In genomic region chr13:51926764-51927163, GRCm38 (mm10) we compare ENCODE assay signal across 25 mouse cellular contexts.
DNase-seq lines count a peak whose midpoint lies in the region; ATAC-seq and TF ChIP-seq lines count a peak whose summit lies in the region.
"Had no signal": no experiment of that assay in that cellular context is flagged by ENCODE, and none has a peak within 500 bp of the region (broad histone marks: within the 10 kb centered on the region; RNA-seq: fewer than 3 reads in every experiment).

No protein-coding gene starts in this region.

- H3K9ac ChIP-seq in forebrain, embryonic 12.5 days: no peak overlapping the region
- no peak overlapping the region for H3K9ac ChIP-seq in forebrain, embryonic 16.5 days (replicated peaks; ENCODE audit: low read depth, low read length)
- no peak overlapping the region for H3K9ac ChIP-seq in midbrain, embryonic 13.5 days (replicated peaks)
- H3K9ac ChIP-seq in CH12.LX (ENCODE audit: insufficient read depth, low read depth): no peak overlapping the region
- H3K9ac ChIP-seq: heart, embryonic 13.5 days; hindbrain, embryonic 15.5 days; limb, embryonic 12.5 days; liver, embryonic 12.5 days; neural tube, embryonic 13.5 days had no signal

- H3K9me3 ChIP-seq in forebrain, embryonic 12.5 days: no peaks in the 10 kb centered on the region
- H3K9me3 ChIP-seq in forebrain, embryonic 16.5 days (ENCODE audit: control insufficient read depth, low read length): no peaks in the 10 kb centered on the region
- no peaks in the 10 kb centered on the region for H3K9me3 ChIP-seq in midbrain, embryonic 10.5 days (replicated peaks)
- no peaks in the 10 kb centered on the region for H3K9me3 ChIP-seq in midbrain, embryonic 13.5 days
- no peaks in the 10 kb centered on the region for H3K9me3 ChIP-seq in CH12.LX (replicated peaks; ENCODE audit: low read length)
- H3K9me3 ChIP-seq: heart, embryonic 13.5 days; hindbrain, embryonic 15.5 days; limb, embryonic 12.5 days; liver, embryonic 12.5 days; neural tube, embryonic 13.5 days had no signal

- ATAC-seq in forebrain, embryonic 12.5 days (ENCODE audit: low FRiP score): no peak
- ATAC-seq in forebrain, embryonic 16.5 days: no peak
- ATAC-seq in midbrain, embryonic 13.5 days: no peak
- ATAC-seq in megakaryocyte, adult 5-6 weeks (ENCODE audit: poor library complexity, severe bottlenecking): no peak
- ATAC-seq: activated CD4-positive, CD25-positive, alpha-beta regulatory T cell, adult 4 months; intestine, embryonic 16.5 days; liver, embryonic 12.5 days had no signal

- no peak overlapping the region for H3K4me3 ChIP-seq in forebrain, embryonic 12.5 days (replicated peaks)
- no peak overlapping the region for H3K4me3 ChIP-seq in forebrain, embryonic 16.5 days (replicated peaks; ENCODE audit: low read length)
- H3K4me3 ChIP-seq in midbrain, embryonic 10.5 days: no peak overlapping the region
- H3K4me3 ChIP-seq in midbrain, embryonic 13.5 days (replicated peaks): no peak overlapping the region
- H3K4me3 ChIP-seq in CH12.LX (replicated peaks in 1 of 3; ENCODE audit: low read depth in 2 of 3, low read length in 2 of 3, poor library complexity in 1 of 3): no peak overlapping the region
- H3K4me3 ChIP-seq: heart, adult 2 months; heart, embryonic 13.5 days; hindbrain, embryonic 15.5 days; limb, embryonic 12.5 days; liver, embryonic 12.5 days; neural tube, embryonic 13.5 days had no signal

- no peak for TF ChIP-seq RAD21 in CH12.LX (IDR thresholded peaks at IDR 0.05; ENCODE audit: low read depth, low read length)

- peaks cover 94% of the 10 kb centered on the region for H3K27me3 ChIP-seq in forebrain, embryonic 12.5 days
- no peaks in the 10 kb centered on the region for H3K27me3 ChIP-seq in forebrain, embryonic 16.5 days (replicated peaks; ENCODE audit: control insufficient read depth, insufficient read depth, low read length)
- peaks cover 99% of the 10 kb centered on the region for H3K27me3 ChIP-seq in midbrain, embryonic 10.5 days (ENCODE audit: low read depth, poor library complexity, severe bottlenecking)
- peaks cover 78% of the 10 kb centered on the region for H3K27me3 ChIP-seq in midbrain, embryonic 13.5 days
- peaks cover 2% of the 10 kb centered on the region for H3K27me3 ChIP-seq in CH12.LX (replicated peaks)
- H3K27me3 ChIP-seq: hindbrain, embryonic 15.5 days; limb, embryonic 12.5 days had no signal

- DNase-seq in midbrain, embryonic 10.5 days (ENCODE audit: low spot score): peak; percentile 58
- no peak for DNase-seq in CH12.LX (ENCODE audit: extremely low read depth)
- DNase-seq in brain, embryonic 14.5 days (ENCODE audit: low read depth): peak; percentile 38
- DNase-seq in urinary bladder, adult 18-20 months (ENCODE audit: low spot score in 2 of 2): no peak
- DNase-seq: adrenal gland, adult 8-10 months; cerebellum, adult 18-20 months; cerebellum, postnatal 14 days; gastrocnemius, postnatal 36 days; heart, adult 2 months; heart, postnatal 14 days; kidney, adult 9 months; kidney, postnatal 14 days; lung, adult 2 months; lung, postnatal 14 days had no signal

- WGBS in forebrain, embryonic 12.5 days: 42% methylated on average over 10 of the region's 10 CpGs
- 50% methylated on average over 10 of the region's 10 CpGs for WGBS in forebrain, embryonic 16.5 days
- WGBS in midbrain, embryonic 10.5 days: 65% methylated on average over 10 of the region's 10 CpGs
- 31% methylated on average over 10 of the region's 10 CpGs for WGBS in midbrain, embryonic 13.5 days

- H3K4me2 ChIP-seq in forebrain, embryonic 12.5 days: no peak overlapping the region
- H3K4me2 ChIP-seq in forebrain, embryonic 16.5 days (ENCODE audit: low read length): no peak overlapping the region
- no peak overlapping the region for H3K4me2 ChIP-seq in midbrain, embryonic 13.5 days (replicated peaks)
- no peak overlapping the region for H3K4me2 ChIP-seq in CH12.LX (ENCODE audit: insufficient read depth, low read depth, poor library complexity, severe bottlenecking)
- H3K4me2 ChIP-seq: heart, embryonic 13.5 days; hindbrain, embryonic 15.5 days; limb, embryonic 12.5 days; liver, embryonic 12.5 days; neural tube, embryonic 13.5 days had no signal

- H3K36me3 ChIP-seq in forebrain, embryonic 12.5 days (replicated peaks): no peaks in the 10 kb centered on the region
- H3K36me3 ChIP-seq in forebrain, embryonic 16.5 days (ENCODE audit: control insufficient read depth, insufficient read depth): no peaks in the 10 kb centered on the region
- no peaks in the 10 kb centered on the region for H3K36me3 ChIP-seq in midbrain, embryonic 10.5 days
- no peaks in the 10 kb centered on the region for H3K36me3 ChIP-seq in midbrain, embryonic 13.5 days
- H3K36me3 ChIP-seq in CH12.LX (replicated peaks in 1 of 2; ENCODE audit: control insufficient read depth in 1 of 2, insufficient read depth in 1 of 2, low read length in 1 of 2): no peaks in the 10 kb centered on the region
- H3K36me3 ChIP-seq: heart, embryonic 13.5 days; hindbrain, embryonic 15.5 days; limb, embryonic 12.5 days; liver, embryonic 12.5 days; neural tube, embryonic 13.5 days had no signal

- no peak for TF ChIP-seq POLR2A in CH12.LX (IDR thresholded peaks at IDR 0.05; ENCODE audit: low read depth, low read length)
- no peak for TF ChIP-seq POLR2A in brain, embryonic 14.5 days (IDR thresholded peaks at IDR 0.05; ENCODE audit: borderline replicate concordance, extremely low read depth, insufficient read depth, insufficient read length, poor library complexity, severe bottlenecking)

- in situ Hi-C loops in CH12.LX (cut with MboI; ENCODE audit: low pct_ligation_motif_present, low pct_unique_long_range_greater_than_20kb, low sequenced_read_pairs): no loop called here

- peak overlapping the region; percentile 14; the same call in 1 of the 2 replicates for H3K27ac ChIP-seq in forebrain, embryonic 12.5 days
- no peak overlapping the region for H3K27ac ChIP-seq in forebrain, embryonic 16.5 days (ENCODE audit: low read length)
- peak overlapping the region; percentile 68 for H3K27ac ChIP-seq in midbrain, embryonic 10.5 days (replicated peaks)
- H3K27ac ChIP-seq in midbrain, embryonic 13.5 days: no peak overlapping the region; the same call in 1 of the 2 replicates
- no peak overlapping the region for H3K27ac ChIP-seq in CH12.LX (ENCODE audit: insufficient read depth, low read depth)
- H3K27ac ChIP-seq: heart, adult 2 months; heart, embryonic 13.5 days; hindbrain, embryonic 15.5 days; limb, embryonic 12.5 days; liver, embryonic 12.5 days; neural tube, embryonic 13.5 days had no signal

- dilution Hi-C loops in CH12.LX (cut with MboI; ENCODE audit: extremely low pct_ligation_motif_present, extremely low pct_unique_long_range_greater_than_20kb, low sequenced_read_pairs): no loop called here

- H3K79me2 ChIP-seq in CH12.LX (replicated peaks; ENCODE audit: control insufficient read depth, extremely low read depth, insufficient read depth, poor library complexity, severe bottlenecking): no peaks in the 10 kb centered on the region

- peaks cover 38% of the 10 kb centered on the region for H3K4me1 ChIP-seq in forebrain, embryonic 12.5 days
- peaks cover 32% of the 10 kb centered on the region for H3K4me1 ChIP-seq in forebrain, embryonic 16.5 days (replicated peaks; ENCODE audit: control insufficient read depth, insufficient read depth, low read length)
- H3K4me1 ChIP-seq in midbrain, embryonic 10.5 days: peaks cover 47% of the 10 kb centered on the region
- H3K4me1 ChIP-seq in midbrain, embryonic 13.5 days (replicated peaks): peaks cover 36% of the 10 kb centered on the region
- H3K4me1 ChIP-seq in CH12.LX (ENCODE audit: control insufficient read depth in 1 of 2, insufficient read depth in 2 of 2): peaks cover 2 to 5% of the 10 kb centered on the region in 2 experiments; a peak in 3 of 4 replicates
- H3K4me1 ChIP-seq: liver, embryonic 12.5 days had no signal

- TF ChIP-seq EP300 in CH12.LX (IDR thresholded peaks at IDR 0.05; ENCODE audit: low read length): no peak

- no peak for TF ChIP-seq CTCF in CH12.LX (conservative IDR thresholded peaks at IDR 0.05 in 1 of 2, IDR thresholded peaks at IDR 0.05 in 1 of 2; ENCODE audit: low read depth in 2 of 2, low read length in 2 of 2)
- TF ChIP-seq CTCF in brain, embryonic 14.5 days (IDR thresholded peaks at IDR 0.05; ENCODE audit: borderline replicate concordance, extremely low read depth, insufficient read depth, insufficient read length): no peak

TF ChIP-seq in CH12.LX, 34 proteins besides CTCF, POLR2A, EP300 and RAD21:
- TF ChIP-seq BHLHE40 (IDR thresholded peaks at IDR 0.05; ENCODE audit: low read depth, low read length) (0 out of 2 replicates have a peak, but pooled peaks have one; percentile 16), MAZ (IDR thresholded peaks at IDR 0.05; ENCODE audit: low read depth, low read length) (no peak), SMC3 (IDR thresholded peaks at IDR 0.05; ENCODE audit: low read depth, low read length) (no peak), USF1 (IDR thresholded peaks at IDR 0.05; ENCODE audit: low read depth, low read length) (no peak; the same call in 1 of the 2 replicates)

Comparison
In these comparisons a context has a peak if more than half of its experiments do, and no peak if none do; other contexts are left out.
1. H3K27ac ChIP-seq: peak in forebrain, embryonic 12.5 days (single experiment) and midbrain, embryonic 10.5 days (single experiment); none in forebrain, embryonic 16.5 days (single experiment), midbrain, embryonic 13.5 days (single experiment) and CH12.LX (single experiment).
2. DNase-seq: peak in midbrain, embryonic 10.5 days (single experiment) and brain, embryonic 14.5 days (single experiment); none in CH12.LX (single experiment) and urinary bladder, adult 18-20 months (0 of 2).